Mouse (Mus musculus): ENCODE data around the gene Ifitm1. TPM values are rescaled to one million over a fixed set of nuclear protein-coding genes. Genes with fewer than 3 reads are reported as not detected.
"Not testable (repeated sequence)": the region's sequence is repeated elsewhere in the genome, so short reads cannot be mapped to it uniquely, and the experiment has no call there.

The Ifitm1 gene
- total RNA-seq, 2 experiments from 2014 or later, result 4.7 to 4.9 TPM

GRCm38 (mm10) chr7:140971479-140972171, 4.6 kb downstream of the Ifitm1 start:
- intact Hi-C loops (cut with DNase I), result no loop called here

GRCm38 (mm10) chr7:140973396-140974165, 6.6 kb downstream of the Ifitm1 start:
- intact Hi-C loops (cut with DNase I), result no loop called here
- peak in 1 of 2 experiments; percentile 61 for DNase-seq (ENCODE audit: low spot score in 2 of 2)

More at GRCm38 (mm10) chr7:140971479-140972171, 4.6 kb downstream of the Ifitm1 start:
- DNase-seq (ENCODE audit: low spot score in 2 of 2), result no peak

- intact Hi-C loops (cut with DNase I), result no loop called here
- no peak for DNase-seq (ENCODE audit: low spot score in 2 of 2)
Observed at GRCm38 (mm10) chr7:140974940-140975339, 7.9 kb downstream of the Ifitm1 start.

GRCm38 (mm10) chr7:140975465-140975864, 8.4 kb downstream of the Ifitm1 start:
- no peak for DNase-seq (ENCODE audit: low spot score in 2 of 2)
- intact Hi-C loops (cut with DNase I), result no loop called here

- intact Hi-C loops (cut with DNase I); DNase-seq (ENCODE audit: low spot score in 2 of 2): not testable (repeated sequence)
Observed at GRCm38 (mm10) chr7:140976720-140977119, 9.7 kb downstream of the Ifitm1 start.

GRCm38 (mm10) chr7:140981704-140982103, 14.7 kb downstream of the Ifitm1 start:
- DNase-seq (ENCODE audit: low spot score in 2 of 2), result no peak
- intact Hi-C loops (cut with DNase I), result no loop called here

GRCm38 (mm10) chr7:140982971-140983370, 15.9 kb downstream of the Ifitm1 start:
- intact Hi-C loops (cut with DNase I), result no loop called here
- DNase-seq (ENCODE audit: low spot score in 2 of 2), result no peak

- peak; percentile 40 to 50 for DNase-seq (ENCODE audit: low spot score in 2 of 2)
- intact Hi-C loops (cut with DNase I), result no loop called here
Observed at GRCm38 (mm10) chr7:140987182-140988138, 20.4 kb downstream of the Ifitm1 start.

- intact Hi-C loops (cut with DNase I), result no loop called here
- no peak for DNase-seq (ENCODE audit: low spot score in 2 of 2)
Observed at GRCm38 (mm10) chr7:140989022-140989421, 22.0 kb downstream of the Ifitm1 start.

- intact Hi-C loops (cut with DNase I), result no loop called here
- no peak for DNase-seq (ENCODE audit: low spot score in 2 of 2)
Observed at GRCm38 (mm10) chr7:140990185-140990584, 23.2 kb downstream of the Ifitm1 start.

GRCm38 (mm10) chr7:140990622-140991021, 23.6 kb downstream of the Ifitm1 start:
- DNase-seq (ENCODE audit: low spot score in 2 of 2), result no peak
- intact Hi-C loops (cut with DNase I), result no loop called here

GRCm38 (mm10) chr7:140991117-140991689, 24.2 kb downstream of the Ifitm1 start:
- DNase-seq (ENCODE audit: low spot score in 2 of 2), result no peak
- intact Hi-C loops (cut with DNase I), result no loop called here

- intact Hi-C loops (cut with DNase I), result no loop called here
- DNase-seq (ENCODE audit: low spot score in 2 of 2), result no peak
Observed at GRCm38 (mm10) chr7:140997817-140998216, 30.8 kb downstream of the Ifitm1 start.

GRCm38 (mm10) chr7:140998853-140999700, 32.1 kb downstream of the Ifitm1 start:
- intact Hi-C loops (cut with DNase I), result no loop called here
- DNase-seq (ENCODE audit: low spot score in 2 of 2), result no peak

GRCm38 (mm10) chr7:141000881-141001708, 34.1 kb downstream of the Ifitm1 start:
- DNase-seq (ENCODE audit: low spot score in 2 of 2), result no peak

GRCm38 (mm10) chr7:141003248-141004010, 36.4 kb downstream of the Ifitm1 start:
- intact Hi-C loops (cut with DNase I), result no loop called here
- no peak for DNase-seq (ENCODE audit: low spot score in 2 of 2)

More at GRCm38 (mm10) chr7:141000881-141001708, 34.1 kb downstream of the Ifitm1 start:
- intact Hi-C loops (cut with DNase I), result no loop called here

- intact Hi-C loops (cut with DNase I), result loop anchor here (5.0 kb wide), 1 partner anchor 49 kb away; the partner anchor contains the start of genes Gm45717 and Ifitm2
- DNase-seq (ENCODE audit: low spot score in 2 of 2), result no peak
Observed at GRCm38 (mm10) chr7:141006446-141006845, 39.4 kb downstream of the Ifitm1 start.

All from left cerebral cortex, postnatal 14 days (tissue).